Mouse (Mus musculus) cerebellum, adult 9-10 months (tissue): ENCODE data around the gene Dbndd1.
A peak's percentile ranks its signal among the peaks of the same experiment; 100 is the strongest.
"Not testable (repeated sequence)": the region's sequence is repeated elsewhere in the genome, so short reads cannot be mapped to it uniquely, and the experiment has no call there.

ENCODE experiments used
- DNase-seq: peaks from one replicate; pipeline ENCODE4 v3.0.0; 2022

Dbndd1 gene

GRCm38 (mm10) chr8:123491280-123492075 is 23.8 kb downstream of the Dbndd1 start:
- DNase-seq = no peak

GRCm38 (mm10) chr8:123482627-123483026 is 32.6 kb downstream of the Dbndd1 start:
- DNase-seq = no peak

DNA sequence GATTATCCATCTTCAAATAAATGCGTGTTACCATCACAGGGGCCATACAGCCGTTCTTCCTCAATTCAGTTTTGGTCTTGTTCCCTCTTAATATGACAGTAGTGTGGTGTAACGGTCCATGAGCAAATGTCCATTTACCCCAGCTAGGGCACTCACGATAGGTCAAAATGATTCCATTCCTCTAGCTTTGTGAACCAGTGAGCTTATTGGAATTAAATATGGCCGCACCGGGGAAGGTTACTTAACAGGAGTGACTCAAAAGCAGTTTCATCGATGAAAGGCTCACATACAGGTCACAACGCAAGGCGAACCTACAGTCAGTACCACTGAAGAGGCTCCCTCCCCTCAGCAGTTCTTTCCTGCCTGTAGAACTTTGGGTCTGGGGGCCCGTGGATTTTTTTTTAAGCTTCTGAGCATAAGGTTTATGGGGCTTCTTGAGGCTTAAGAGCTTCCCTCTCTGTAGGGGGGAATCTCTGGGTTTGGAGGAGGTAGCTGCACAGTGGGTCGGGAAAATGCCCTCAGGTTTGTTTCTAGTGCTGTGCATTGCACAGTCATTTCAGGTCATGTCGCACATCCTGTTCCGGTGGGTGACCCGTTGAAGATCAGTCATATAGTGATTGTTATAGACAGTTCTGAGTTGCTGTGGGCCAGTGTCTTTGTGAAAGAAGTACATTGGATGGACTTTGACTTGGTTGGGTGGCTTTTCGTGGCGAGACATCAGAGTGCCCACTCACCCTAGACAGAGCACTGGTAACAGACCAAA is 36.6 kb downstream of the Dbndd1 start:
- DNase-seq = peak; percentile 52

GRCm38 (mm10) chr8:123477737-123478258 is 37.5 kb downstream of the Dbndd1 start, which contains the start of gene Afg3l1:
TSS of gene Afg3l1 (plus strand) at chr8:123477903.
- peak; percentile 96 for DNase-seq

DNA sequence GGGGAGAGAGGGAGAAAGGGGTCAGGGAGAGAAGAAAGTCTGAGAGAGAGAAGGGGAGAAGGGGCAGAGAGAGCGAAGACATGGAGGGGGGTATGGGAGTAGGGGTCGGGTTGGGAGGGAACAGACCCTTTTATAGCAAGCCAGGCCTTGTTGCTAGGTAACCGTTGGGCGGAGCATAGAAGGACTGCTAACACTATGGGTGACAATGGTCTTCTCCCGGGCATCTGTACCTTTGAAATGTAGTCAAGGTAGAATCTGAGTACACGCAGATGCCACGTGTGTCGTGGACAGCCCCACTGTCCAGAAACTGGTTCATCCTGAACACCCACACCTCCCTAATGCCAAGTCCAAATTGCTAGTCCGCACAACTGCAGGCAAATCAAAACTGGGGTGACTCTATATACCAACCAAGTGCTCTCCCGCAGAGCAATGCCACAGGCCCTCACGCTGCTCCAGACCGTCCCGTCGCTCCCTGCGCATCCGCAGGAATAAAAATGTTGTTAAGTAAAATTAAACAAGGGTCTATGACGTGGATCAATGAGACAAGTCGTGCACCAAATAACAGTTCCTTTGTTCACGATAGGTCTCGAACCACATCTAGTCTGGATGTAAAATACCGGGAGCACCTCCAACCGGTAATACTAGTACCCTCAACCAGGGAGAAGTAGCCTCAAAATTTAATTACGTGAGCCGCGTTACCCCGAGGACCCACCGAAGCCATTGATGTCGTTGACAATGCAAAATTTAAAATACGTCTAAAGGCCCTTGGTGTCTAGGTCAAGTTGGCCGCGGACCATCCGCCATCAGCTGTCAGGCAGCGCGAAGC is 38.1 kb downstream of the Dbndd1 start:
- DNase-seq = no peak

GRCm38 (mm10) chr8:123474549-123474948 is 40.7 kb downstream of the Dbndd1 start:
- not testable (repeated sequence) for DNase-seq

- not testable (repeated sequence) for DNase-seq
Measured at GRCm38 (mm10) chr8:123472991-123473390, 42.3 kb downstream of the Dbndd1 start.

- no peak for DNase-seq
Measured at GRCm38 (mm10) chr8:123467476-123467875, 47.8 kb downstream of the Dbndd1 start.

- DNase-seq = no peak
Measured at GRCm38 (mm10) chr8:123463651-123464050, 51.6 kb downstream of the Dbndd1 start.
